ENCODE assay signal across 9 mouse cellular contexts in genomic region chr2:180825147-180825941, GRCm38 (mm10). TPM values are rescaled to one million over a fixed set of nuclear protein-coding genes. Genes with fewer than 3 reads are reported as not detected.
DNase-seq lines count a peak whose midpoint lies in the region; ATAC-seq lines count a peak whose summit lies in the region.
"Had no signal": no experiment of that assay in that cellular context is flagged by ENCODE, and none has a peak within 500 bp of the region (broad histone marks: within the 10 kb centered on the region; RNA-seq: fewer than 3 reads in every experiment).

No protein-coding gene starts in this region.

- ATAC-seq in neural tube, embryonic 15.5 days (ENCODE audit: low FRiP score) = peak; percentile 76

- H3K9me3 ChIP-seq in neural tube, embryonic 15.5 days (replicated peaks) = no peaks in the 10 kb centered on the region

- H3K9ac ChIP-seq in neural tube, embryonic 15.5 days (replicated peaks) = 0 out of 2 replicates have a peak overlapping the region, but pooled peaks have one; percentile 5

- peak; percentile 71 for DNase-seq in cerebellum, adult 9-11 months
- peak; percentile 56 to 58 for DNase-seq in frontal cortex, postnatal 25 days (ENCODE audit: low spot score in 2 of 2)
- DNase-seq in layer of hippocampus, adult 18-20 months (ENCODE audit: low spot score in 2 of 2) = peak; percentile 38 to 55
- DNase-seq in urinary bladder, postnatal 36 days (ENCODE audit: low spot score in 2 of 2) = no peak
- no peak for DNase-seq in lung, adult 18-20 months
- no peak for DNase-seq in lung, postnatal 36 days
- no peak for DNase-seq in gastrocnemius, adult 8-10 months (ENCODE audit: low spot score in 2 of 2)

- no peak overlapping the region for H3K4me3 ChIP-seq in neural tube, embryonic 15.5 days (replicated peaks)

- peak overlapping the region; percentile 85 for H3K27ac ChIP-seq in neural tube, embryonic 15.5 days (replicated peaks)

- H3K36me3 ChIP-seq in neural tube, embryonic 15.5 days = no peaks in the 10 kb centered on the region

- H3K4me1 ChIP-seq in neural tube, embryonic 15.5 days = peaks cover 42% of the 10 kb centered on the region

- H3K27me3 ChIP-seq in neural tube, embryonic 15.5 days (replicated peaks) = no peaks in the 10 kb centered on the region

- H3K4me2 ChIP-seq in neural tube, embryonic 15.5 days = no peak overlapping the region; the same call in 1 of the 2 replicates

- 20% methylated on average over 11 of the region's 11 CpGs for WGBS in neural tube, embryonic 15.5 days

RNA-seq across cellular contexts. Expression of gene Bhlhe23, which starts 48.6 kb away (rescaled TPM):
- not detected for total RNA-seq in layer of hippocampus, adult 18-20 months (2021)
- polyA plus RNA-seq in neural tube, embryonic 15.5 days (2015; fragmentation: Nextera tagmentation; extraction: Ambion mirVana) = 1.6 and 1.9 TPM in 2 replicates
- not detected for total RNA-seq in gastrocnemius, adult 8-10 months (2022)
- total RNA-seq: liver, adult 2 months had no signal
- polyA plus RNA-seq: liver, adult 2 months had no signal

Comparison
In these comparisons a context has a peak if more than half of its experiments do, and no peak if none do; other contexts are left out.
1. DNase-seq: peak in cerebellum, adult 9-11 months (single experiment), frontal cortex, postnatal 25 days (2 of 2) and layer of hippocampus, adult 18-20 months (2 of 2); none in urinary bladder, postnatal 36 days (0 of 2), lung, adult 18-20 months (0 of 2), lung, postnatal 36 days (single experiment) and gastrocnemius, adult 8-10 months (0 of 2).